Mouse (Mus musculus) bone marrow, adult 2 months (tissue): ENCODE measurements around the gene Slc25a33.

Source experiments
- CTCF ChIP-seq: fragments of 200-500 bp; IDR thresholded peaks from 2 replicates; pipeline ENCODE4 v1.5.1; 2011; ENCODE audit warnings: low read length, control low read depth; ENCODE audit not compliant: control insufficient read depth, insufficient read depth
- POLR2A ChIP-seq: fragments of 200-500 bp; IDR thresholded peaks from 2 replicates; pipeline ENCODE4 v1.6.1; 2011; ENCODE audit warnings: low read depth, mild to moderate bottlenecking, control low read depth, low read length, borderline replicate concordance; ENCODE audit not compliant: control insufficient read depth

GRCm38 (mm10) chr4:149734730-149735475 is 39.2 kb downstream of the Slc25a33 start:
- TF ChIP-seq CTCF (no peak), POLR2A (no peak)
